Mouse (Mus musculus): ENCODE results near the gene Serpinb1c.
"Not testable (repeated sequence)": the region's sequence is repeated elsewhere in the genome, so short reads cannot be mapped to it uniquely, and the experiment has no call there.

Serpinb1c gene

DNA sequence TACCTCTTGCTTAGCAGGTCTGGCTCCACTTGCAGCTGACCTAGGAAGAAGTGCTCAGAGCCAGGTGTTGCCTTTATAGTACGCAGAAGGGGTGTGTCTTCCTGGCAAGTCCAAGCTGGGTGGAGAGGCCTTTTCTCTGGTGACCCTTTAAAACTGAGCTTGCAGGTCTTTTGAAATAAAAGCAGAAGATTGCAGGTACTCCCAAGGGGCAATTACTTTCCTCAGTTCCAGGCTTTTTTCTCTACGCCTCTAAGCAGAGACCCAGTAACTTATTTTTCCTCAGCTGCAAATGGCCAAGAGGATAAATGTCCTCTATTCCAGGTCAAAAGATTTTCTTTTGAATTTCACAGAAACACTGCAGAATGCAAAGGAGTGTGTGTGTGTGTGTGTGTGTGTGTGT, at the start of gene Serpinb1c:
TSS of gene Serpinb1c (minus strand) at position 101 of the 400 bp plus-strand sequence.
- no peak for DNase-seq

GRCm38 (mm10) chr13:32939191-32939590, 41.2 kb upstream of the Serpinb1c start:
- DNase-seq = not testable (repeated sequence)

DNA sequence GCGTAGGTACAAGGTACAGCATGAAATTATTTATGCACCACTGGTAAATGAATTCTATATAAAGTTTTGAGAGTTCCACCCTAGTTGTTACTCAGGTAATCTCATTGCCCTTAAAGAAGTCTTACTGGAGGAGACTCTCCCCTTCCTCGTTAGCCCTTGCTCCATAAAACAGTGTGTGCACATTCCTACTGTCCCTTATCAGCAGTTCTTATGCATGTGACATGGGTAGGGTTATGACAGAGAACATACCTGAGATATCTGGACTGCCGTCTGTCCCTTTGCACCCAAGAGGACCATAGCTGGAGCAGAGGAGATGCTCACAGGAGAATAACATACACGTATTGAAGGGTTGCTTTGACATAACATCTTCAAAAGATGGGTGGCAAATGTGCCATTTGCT, 40.3 kb upstream of the Serpinb1c start:
- DNase-seq = not testable (repeated sequence)

DNA sequence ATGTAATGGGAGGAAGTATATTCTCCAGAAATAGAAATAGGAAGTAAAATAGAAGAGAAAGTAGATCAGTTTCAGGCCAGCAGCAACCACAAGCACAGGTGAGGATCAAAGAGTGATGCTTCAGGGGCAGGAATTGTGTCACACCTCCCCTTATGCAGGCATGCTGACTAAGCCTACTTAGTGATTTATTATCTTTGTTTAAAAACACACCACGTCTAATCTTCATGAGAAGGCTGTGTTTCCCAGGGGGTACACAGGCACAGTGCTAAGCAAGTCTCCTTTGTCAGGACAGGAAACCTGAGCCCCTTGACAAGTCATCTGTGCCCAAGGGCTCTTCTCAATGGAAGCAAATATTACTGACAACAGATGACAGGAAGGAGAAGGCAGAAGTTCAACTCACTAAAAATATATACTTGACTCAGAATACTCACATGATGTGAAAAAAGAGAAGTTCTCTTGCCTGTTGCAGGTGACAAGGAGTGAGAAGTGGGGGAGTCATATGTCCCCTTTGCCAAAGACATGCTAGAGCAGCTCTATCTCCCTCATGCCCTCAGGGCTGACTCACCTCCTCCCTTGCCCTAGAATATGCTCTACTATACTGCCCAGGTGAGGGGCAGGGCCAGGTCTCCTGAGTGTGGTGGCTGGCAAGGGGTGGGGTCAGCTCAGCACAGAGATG, 36.8 kb upstream of the Serpinb1c start:
- no peak for DNase-seq

DNA sequence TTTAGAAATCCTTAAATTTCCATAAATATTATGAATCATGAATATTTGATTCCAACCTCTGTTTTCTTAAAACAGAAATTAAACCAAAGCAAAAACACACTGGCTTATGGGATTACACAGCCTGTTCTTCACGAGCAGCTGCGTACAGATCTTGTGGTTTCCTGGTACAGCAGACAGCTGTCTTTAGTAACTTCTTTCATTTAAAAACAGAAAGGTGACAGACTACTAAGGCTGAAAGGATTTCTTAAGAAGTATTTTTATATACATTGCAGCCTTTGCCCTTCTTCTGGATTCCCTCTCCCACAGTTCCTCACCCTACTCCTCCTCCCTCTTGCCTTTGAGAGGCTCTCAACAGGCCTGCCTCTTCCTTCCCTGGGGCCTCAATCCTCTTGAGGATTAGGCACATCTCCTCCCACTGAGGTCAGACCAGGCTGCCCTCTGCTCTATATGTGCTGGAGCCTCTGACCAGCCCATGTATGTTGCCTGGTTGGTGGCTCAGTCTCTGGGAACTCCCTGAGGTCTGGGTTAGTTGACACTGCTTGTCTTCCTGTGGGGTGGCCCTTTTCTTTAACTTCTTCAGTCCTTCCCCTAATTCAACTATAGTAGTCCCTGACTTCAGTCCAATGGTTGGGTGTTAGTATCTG, 31.2 kb upstream of the Serpinb1c start:
- DNase-seq = peak; percentile 42 to 60

GRCm38 (mm10) chr13:32927241-32927640, 29.2 kb upstream of the Serpinb1c start:
- DNase-seq = no peak

DNA sequence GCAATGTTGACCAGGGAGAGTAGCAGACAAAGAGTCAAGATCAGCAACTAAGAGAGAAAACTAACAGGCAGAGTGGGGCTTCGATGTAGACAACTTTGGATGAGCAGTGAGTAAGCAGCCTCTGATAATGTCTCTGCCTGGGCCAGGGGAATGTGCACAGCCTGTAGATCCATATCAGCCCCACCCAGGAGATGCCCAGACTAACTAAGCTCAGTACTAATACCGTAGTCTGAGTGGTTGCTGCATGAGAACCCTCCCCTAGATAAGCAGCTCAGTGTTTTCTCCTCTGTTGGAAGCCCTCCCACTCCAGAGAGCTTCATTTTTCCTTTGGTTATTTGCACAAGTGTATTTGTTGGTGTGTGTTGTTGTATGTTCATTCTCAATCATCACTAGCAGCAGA, 28.6 kb upstream of the Serpinb1c start:
- DNase-seq = no peak

- peak; percentile 69 to 86 for DNase-seq
These were observed 26.8 kb upstream of the Serpinb1c start for GRCm38 (mm10) chr13:32924578-32925360.

DNA sequence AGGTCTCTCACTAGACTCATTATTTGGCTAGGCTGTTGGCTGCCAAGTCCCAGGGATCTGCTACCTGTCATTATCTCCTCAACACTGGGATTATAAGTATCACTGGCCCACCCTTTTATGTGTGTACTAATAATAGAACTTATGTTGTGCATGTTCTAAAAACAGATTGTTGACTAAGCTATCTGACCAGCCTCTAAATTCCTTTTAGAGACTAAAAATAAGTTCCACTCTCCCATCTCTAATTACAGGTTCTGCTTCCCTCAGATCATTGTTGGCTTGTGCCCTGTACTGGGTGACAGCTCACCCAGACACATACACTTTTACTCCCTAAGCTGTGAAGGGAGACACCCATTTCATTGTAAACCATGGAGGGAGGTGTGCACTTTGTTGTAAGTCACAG, 24.6 kb upstream of the Serpinb1c start:
- no peak for DNase-seq

GRCm38 (mm10) chr13:32912770-32913380, 14.9 kb upstream of the Serpinb1c start:
- DNase-seq = peak; percentile 23 to 63

- DNase-seq = no peak
These were observed 10.2 kb upstream of the Serpinb1c start for GRCm38 (mm10) chr13:32908182-32908581.

- DNase-seq = peak; percentile 89 to 93
These were observed 5.3 kb upstream of the Serpinb1c start for GRCm38 (mm10) chr13:32903211-32903873.

- peak; percentile 62 to 75 for DNase-seq
These were observed 4.5 kb upstream of the Serpinb1c start for GRCm38 (mm10) chr13:32902481-32903015.

DNA sequence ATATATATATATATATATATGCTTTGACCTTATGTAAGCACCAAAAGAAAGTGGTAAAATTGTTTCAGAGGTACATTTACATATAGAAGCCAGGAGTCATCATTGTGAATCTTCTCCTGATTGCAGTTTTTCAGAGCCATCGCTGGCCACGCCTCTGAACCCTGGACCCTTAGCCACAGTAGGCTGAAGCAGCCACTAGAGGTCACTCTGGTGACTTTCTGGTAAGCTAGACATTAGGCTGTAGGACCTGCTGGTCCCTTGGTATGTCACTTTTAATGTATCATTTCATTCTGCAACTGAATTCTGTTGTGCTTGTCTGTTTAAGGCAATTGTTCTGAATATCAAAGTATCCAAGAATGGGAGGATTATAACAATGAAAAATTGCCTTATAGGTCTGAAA, 2.6 kb upstream of the Serpinb1c start:
- peak; percentile 45 to 71 for DNase-seq

- not testable (repeated sequence) for DNase-seq
These were observed 1.1 kb upstream of the Serpinb1c start for GRCm38 (mm10) chr13:32899114-32899513.

- DNase-seq = no peak
These were observed 1.1 kb downstream of the Serpinb1c start for GRCm38 (mm10) chr13:32896931-32897330.

GRCm38 (mm10) chr13:32884755-32885154, 13.3 kb downstream of the Serpinb1c start:
- no peak for DNase-seq

- no peak for DNase-seq
These were observed 24.1 kb downstream of the Serpinb1c start for GRCm38 (mm10) chr13:32873862-32874261.

- no peak for DNase-seq
These were observed 29.2 kb downstream of the Serpinb1c start for GRCm38 (mm10) chr13:32868843-32869242.

- not testable (repeated sequence) for DNase-seq
These were observed 29.8 kb downstream of the Serpinb1c start for GRCm38 (mm10) chr13:32868233-32868632.

DNA sequence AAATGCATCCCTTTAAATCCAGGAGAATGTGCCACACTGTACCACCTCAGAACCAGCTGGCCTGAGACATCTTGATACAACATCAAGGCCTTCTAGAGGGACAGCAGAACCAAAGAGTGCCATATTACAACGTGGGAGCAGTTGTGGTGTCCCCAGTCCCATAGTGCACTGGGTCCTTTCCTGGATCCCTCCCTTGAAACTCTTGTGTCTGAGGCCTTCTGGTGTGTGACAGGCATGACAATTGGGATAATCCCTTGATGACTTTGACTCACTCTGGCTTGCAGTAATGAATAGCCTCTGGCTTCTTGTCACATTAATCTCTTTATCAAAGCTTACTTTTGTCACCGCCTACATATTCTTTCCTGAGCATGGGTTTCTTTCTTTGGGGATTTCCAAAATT, 31.0 kb downstream of the Serpinb1c start:
- DNase-seq = no peak

DNA sequence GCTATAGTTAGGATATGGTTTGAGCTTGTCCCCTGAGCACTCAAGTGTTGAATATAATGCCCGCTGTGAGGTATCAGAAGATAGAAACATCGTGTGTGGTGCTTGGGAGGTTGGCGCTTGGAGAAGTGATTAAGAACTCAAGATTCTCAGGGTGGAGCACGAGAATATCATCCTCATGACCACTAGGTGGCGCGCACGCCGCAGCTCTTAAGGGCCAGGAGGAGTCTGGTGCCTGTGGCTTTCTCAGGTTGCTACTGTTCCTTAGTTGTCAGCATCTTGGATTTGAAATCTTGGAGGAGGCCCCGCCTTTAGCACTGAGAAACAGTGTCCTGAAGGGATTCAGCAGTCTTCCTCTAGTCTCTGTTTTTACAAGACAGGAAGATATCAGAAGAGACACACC, 31.5 kb downstream of the Serpinb1c start:
- DNase-seq = peak; percentile 65 to 72

Data from lung, postnatal 4 days (tissue).